Mouse (Mus musculus): ENCODE data around the gene Cep131.

Cep131 gene

GRCm38 (mm10) chr11:120019542-120020440, 66.8 kb downstream of the Cep131 start:
- DNase-seq: no peak

- no peak for DNase-seq
Observed at GRCm38 (mm10) chr11:120017011-120017410, 69.6 kb downstream of the Cep131 start.

- DNase-seq: no peak
Observed at GRCm38 (mm10) chr11:120014758-120015157, 71.9 kb downstream of the Cep131 start.
